Mouse (Mus musculus): Measurements from ENCODE around the gene Pnmal1. TPM values are rescaled to one million over a fixed set of nuclear protein-coding genes. Genes with fewer than 3 reads are reported as not detected.

Pnmal1 gene
- polyA plus RNA-seq, 1 experiment: not detected

GRCm38 (mm10) chr7:17007300-17007699 lies 47.8 kb downstream of the Pnmal1 start:
- Histone ChIP-seq H3K4me3 (ENCODE audit: insufficient read depth, low read length) (no peak overlapping the region), H3K4me1 (ENCODE audit: control insufficient read depth, insufficient read depth, low read length) (no peaks in the 10 kb centered on the region), H3K27ac (ENCODE audit: insufficient read depth, low read length) (no peak overlapping the region)
- TF ChIP-seq CTCF (IDR thresholded peaks at IDR 0.05; ENCODE audit: borderline replicate concordance, insufficient read depth, low read length): peak; percentile 94
- no peak for TF ChIP-seq POLR2A (IDR thresholded peaks at IDR 0.05; ENCODE audit: low read depth, low read length)

DNA sequence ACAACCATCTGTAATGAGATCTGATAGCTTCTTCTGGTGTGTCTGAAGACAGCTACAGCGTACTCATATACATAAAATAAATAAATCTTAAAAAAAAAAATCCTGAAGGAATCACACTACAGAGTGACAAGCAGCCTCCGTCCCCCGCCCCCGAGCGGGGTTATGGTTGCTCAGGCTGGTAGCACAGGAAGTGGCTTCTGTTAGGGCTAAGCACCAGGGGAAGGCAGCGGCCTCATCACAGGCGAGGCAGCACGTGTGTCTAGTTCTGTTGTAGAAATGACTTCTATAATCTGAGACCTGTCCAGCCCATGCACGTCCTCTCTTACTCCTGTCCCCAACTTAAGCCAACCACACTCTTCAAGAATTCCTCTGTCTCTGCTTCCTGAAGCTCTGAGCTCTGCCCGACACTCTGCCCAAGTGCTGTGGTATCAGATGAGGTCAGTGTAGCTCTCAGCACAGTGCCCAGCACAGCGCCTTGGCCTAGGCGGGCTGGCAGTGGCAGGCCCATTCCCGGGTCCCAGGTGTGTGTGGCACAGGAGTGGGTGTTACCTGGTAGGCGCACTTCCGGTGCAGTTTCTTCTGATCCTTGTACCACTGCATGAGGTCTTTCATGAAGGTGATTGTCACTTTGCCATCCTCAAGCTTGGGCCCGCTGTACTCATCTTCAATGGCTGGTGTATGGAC lies 50.0 kb downstream of the Pnmal1 start:
- no peak overlapping the region for H3K27ac ChIP-seq (ENCODE audit: insufficient read depth, low read length)
- TF ChIP-seq POLR2A (IDR thresholded peaks at IDR 0.05; ENCODE audit: low read depth, low read length): no peak
- no peaks in the 10 kb centered on the region for H3K4me1 ChIP-seq (ENCODE audit: control insufficient read depth, insufficient read depth, low read length)
- no peak overlapping the region for H3K4me3 ChIP-seq (ENCODE audit: insufficient read depth, low read length)

DNA sequence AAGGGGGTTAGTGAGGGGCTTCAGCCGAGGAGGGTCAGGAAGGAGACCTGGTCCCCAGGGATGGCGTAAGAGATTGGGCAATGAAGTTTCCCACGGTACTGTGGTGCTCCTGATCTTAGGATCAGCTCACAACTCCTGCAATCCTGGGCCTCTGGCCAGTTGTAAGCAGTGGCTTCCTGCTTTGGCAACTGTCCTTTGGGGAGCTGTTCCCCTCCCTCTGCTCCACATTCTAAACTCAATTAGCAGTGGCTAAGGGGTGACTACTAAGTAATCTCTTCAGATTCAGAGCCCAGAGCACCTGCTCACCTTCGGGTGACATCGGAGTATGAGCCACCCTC lies 50.5 kb downstream of the Pnmal1 start:
- no peak overlapping the region for H3K4me3 ChIP-seq (ENCODE audit: insufficient read depth, low read length)
- H3K27ac ChIP-seq (ENCODE audit: insufficient read depth, low read length): no peak overlapping the region
- H3K4me1 ChIP-seq (ENCODE audit: control insufficient read depth, insufficient read depth, low read length): no peaks in the 10 kb centered on the region
- TF ChIP-seq CTCF (IDR thresholded peaks at IDR 0.05; ENCODE audit: borderline replicate concordance, insufficient read depth, low read length) (no peak), POLR2A (IDR thresholded peaks at IDR 0.05; ENCODE audit: low read depth, low read length) (no peak)

GRCm38 (mm10) chr7:17011909-17012590 lies 52.6 kb downstream of the Pnmal1 start:
- Histone ChIP-seq H3K4me1 (ENCODE audit: control insufficient read depth, insufficient read depth, low read length) (no peaks in the 10 kb centered on the region), H3K4me3 (ENCODE audit: insufficient read depth, low read length) (no peak overlapping the region), H3K27ac (ENCODE audit: insufficient read depth, low read length) (no peak overlapping the region)
- TF ChIP-seq POLR2A (IDR thresholded peaks at IDR 0.05; ENCODE audit: low read depth, low read length): no peak
- TF ChIP-seq CTCF (IDR thresholded peaks at IDR 0.05; ENCODE audit: borderline replicate concordance, insufficient read depth, low read length): no peak

Other genes starting within 250 kb of the Pnmal1 start
- not detected in 2 replicates for gene Ceacam9, start 237.8 kb upstream of the Pnmal1 start, polyA plus RNA-seq (2011; ENCODE audit: insufficient read length, low read depth, missing spikeins)
- gene Ap2s1, start 221.3 kb upstream of the Pnmal1 start, polyA plus RNA-seq (2011; ENCODE audit: insufficient read length, low read depth, missing spikeins): 118 and 124 TPM in 2 replicates
- 47.9 and 74.5 TPM in 2 replicates for gene Slc1a5, start 178.3 kb upstream of the Pnmal1 start, polyA plus RNA-seq (2011; ENCODE audit: insufficient read length, low read depth, missing spikeins)
- gene Strn4, start 143.8 kb upstream of the Pnmal1 start, polyA plus RNA-seq (2011; ENCODE audit: insufficient read length, low read depth, missing spikeins): 58.4 and 67.1 TPM in 2 replicates
- 21.0 and 25.2 TPM in 2 replicates for gene Fkrp, start 142.9 kb upstream of the Pnmal1 start, polyA plus RNA-seq (2011; ENCODE audit: insufficient read length, low read depth, missing spikeins)
- gene Prkd2, start 116.8 kb upstream of the Pnmal1 start, polyA plus RNA-seq (2011; ENCODE audit: insufficient read length, low read depth, missing spikeins): 17.2 and 17.8 TPM in 2 replicates
- gene Dact3, start 84.4 kb upstream of the Pnmal1 start, polyA plus RNA-seq (2011; ENCODE audit: insufficient read length, low read depth, missing spikeins): 34.8 and 37.3 TPM in 2 replicates
- gene Gng8, start 67.9 kb upstream of the Pnmal1 start, polyA plus RNA-seq (2011; ENCODE audit: insufficient read length, low read depth, missing spikeins): 24.1 and 24.7 TPM in 2 replicates
- 1.4 and 1.6 TPM in 2 replicates for gene Ptgir, start 53.2 kb upstream of the Pnmal1 start, polyA plus RNA-seq (2011; ENCODE audit: insufficient read length, low read depth, missing spikeins)
- gene Calm3, start 35.6 kb upstream of the Pnmal1 start, polyA plus RNA-seq (2011; ENCODE audit: insufficient read length, low read depth, missing spikeins): 520 and 588 TPM in 2 replicates
- 0.73 and 1.3 TPM in 2 replicates for gene Pnmal2, start 15.0 kb upstream of the Pnmal1 start, polyA plus RNA-seq (2011; ENCODE audit: insufficient read length, low read depth, missing spikeins)
- not detected in 2 replicates for gene Gm42372, start 23.4 kb downstream of the Pnmal1 start, polyA plus RNA-seq (2011; ENCODE audit: insufficient read length, low read depth, missing spikeins)
- gene Ccdc8, start 33.0 kb downstream of the Pnmal1 start, polyA plus RNA-seq (2011; ENCODE audit: insufficient read length, low read depth, missing spikeins): 9.4 and 15.0 TPM in 2 replicates
- gene Ppp5c, start 68.2 kb downstream of the Pnmal1 start, polyA plus RNA-seq (2011; ENCODE audit: insufficient read length, low read depth, missing spikeins): 63.2 and 72.7 TPM in 2 replicates
- 0.16 TPM in 1 of 2 replicates, not detected in the other for gene Hif3a, start 102.7 kb downstream of the Pnmal1 start, polyA plus RNA-seq (2011; ENCODE audit: insufficient read length, low read depth, missing spikeins)
- 0.12 TPM in 1 of 2 replicates, not detected in the other for gene Psg16, start 114.4 kb downstream of the Pnmal1 start, polyA plus RNA-seq (2011; ENCODE audit: insufficient read length, low read depth, missing spikeins)
- gene Ceacam3, start 190.6 kb downstream of the Pnmal1 start, polyA plus RNA-seq (2011; ENCODE audit: insufficient read length, low read depth, missing spikeins): not detected in 2 replicates
- not detected in 2 replicates for gene Psg29, start 243.8 kb downstream of the Pnmal1 start, polyA plus RNA-seq (2011; ENCODE audit: insufficient read length, low read depth, missing spikeins)

All from embryonic fibroblast, embryonic 13.5 days (primary cell).